In the genomic region with DNA sequence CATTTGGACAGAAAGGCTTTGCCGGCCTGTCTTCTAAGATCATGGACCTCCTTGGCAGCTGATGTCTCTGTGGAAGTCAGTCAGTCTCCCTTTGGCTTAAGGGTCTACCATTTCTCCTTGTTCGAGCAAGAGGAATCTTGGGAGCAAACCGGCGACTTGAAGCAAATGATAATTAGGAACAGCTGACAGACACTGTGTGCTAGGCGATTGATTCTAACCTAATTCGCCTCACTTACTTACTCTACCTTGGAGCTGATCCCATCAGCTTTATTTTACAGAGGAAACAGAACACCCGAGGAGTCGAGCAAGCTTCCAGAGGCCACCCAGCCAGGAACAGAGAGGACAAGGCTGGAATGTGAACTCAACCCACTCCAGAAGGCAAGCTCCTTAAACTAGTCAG, we compare ENCODE assay signal across 22 mouse cellular contexts. TPM values are rescaled to one million over a fixed set of nuclear protein-coding genes. Genes with fewer than 3 reads are reported as not detected.
DNase-seq lines count a peak whose midpoint lies in the region; ATAC-seq and TF ChIP-seq lines count a peak whose summit lies in the region.
"Had no signal": no experiment of that assay in that cellular context is flagged by ENCODE, and none has a peak within 500 bp of the region (broad histone marks: within the 10 kb centered on the region; RNA-seq: fewer than 3 reads in every experiment).

No protein-coding gene starts in this region.

- no peaks in the 10 kb centered on the region for H3K27me3 ChIP-seq in heart, postnatal 0 days (ENCODE audit: control insufficient read depth, insufficient read depth, low read length)
- H3K27me3 ChIP-seq in spleen, adult 2 months (ENCODE audit: control insufficient read depth, insufficient read depth, low read length): no peaks in the 10 kb centered on the region
- H3K27me3 ChIP-seq in embryonic facial prominence, embryonic 13.5 days: peaks cover 8% of the 10 kb centered on the region; the same call in 1 of the 2 replicates
- no peaks in the 10 kb centered on the region for H3K27me3 ChIP-seq in liver, embryonic 15.5 days

- WGBS in heart, postnatal 0 days: 68% methylated on average over 8 of the region's 8 CpGs
- 83% methylated on average over 8 of the region's 8 CpGs for WGBS in spleen, adult 2 months
- WGBS in embryonic facial prominence, embryonic 13.5 days: 23% methylated on average over 8 of the region's 8 CpGs
- WGBS in liver, embryonic 15.5 days (ENCODE audit: insufficient replicate concordance): 43% methylated on average over 8 of the region's 8 CpGs

- peaks cover 17% of the 10 kb centered on the region for H3K4me1 ChIP-seq in heart, postnatal 0 days (ENCODE audit: control insufficient read depth, insufficient read depth)
- H3K4me1 ChIP-seq in spleen, adult 2 months (ENCODE audit: control insufficient read depth, insufficient read depth, insufficient read length): peaks cover 30% of the 10 kb centered on the region
- peaks cover 22% of the 10 kb centered on the region for H3K4me1 ChIP-seq in embryonic facial prominence, embryonic 13.5 days
- H3K4me1 ChIP-seq in liver, embryonic 15.5 days (replicated peaks): peaks cover 33% of the 10 kb centered on the region

- no peaks in the 10 kb centered on the region for H3K36me3 ChIP-seq in heart, postnatal 0 days (replicated peaks; ENCODE audit: control insufficient read depth, insufficient read depth, low read length)
- H3K36me3 ChIP-seq in spleen, adult 2 months (ENCODE audit: control insufficient read depth, insufficient read depth, low read length): peaks cover 19% of the 10 kb centered on the region
- H3K36me3 ChIP-seq in embryonic facial prominence, embryonic 13.5 days: no peaks in the 10 kb centered on the region
- H3K36me3 ChIP-seq in liver, embryonic 15.5 days (replicated peaks): no peaks in the 10 kb centered on the region
- H3K36me3 ChIP-seq: heart, embryonic 12.5 days; hindbrain, embryonic 10.5 days; limb, embryonic 12.5 days had no signal

- 0 out of 2 replicates have a peak overlapping the region, but pooled peaks have one; percentile 20 for H3K27ac ChIP-seq in heart, postnatal 0 days (ENCODE audit: low read depth)
- H3K27ac ChIP-seq in spleen, adult 2 months (ENCODE audit: insufficient read depth, low read length): peak overlapping the region; percentile 70
- H3K27ac ChIP-seq in embryonic facial prominence, embryonic 13.5 days: peak overlapping the region; percentile 48; the same call in 1 of the 2 replicates
- no peak overlapping the region for H3K27ac ChIP-seq in liver, embryonic 15.5 days (replicated peaks)
- H3K27ac ChIP-seq: hindbrain, embryonic 10.5 days; hindbrain, postnatal 0 days; limb, embryonic 12.5 days had no signal

- H3K9ac ChIP-seq in heart, postnatal 0 days (replicated peaks; ENCODE audit: low read depth, low read length): no peak overlapping the region
- no peak overlapping the region for H3K9ac ChIP-seq in embryonic facial prominence, embryonic 13.5 days
- H3K9ac ChIP-seq in liver, embryonic 15.5 days: no peak overlapping the region
- H3K9ac ChIP-seq: forebrain, postnatal 0 days; heart, embryonic 12.5 days; limb, embryonic 12.5 days; lung, embryonic 14.5 days had no signal

- no peak for ATAC-seq in heart, postnatal 0 days (ENCODE audit: insufficient read depth, low read depth)
- ATAC-seq in embryonic facial prominence, embryonic 13.5 days (ENCODE audit: insufficient number of reproducible peaks, insufficient read depth, low FRiP score, low TSS enrichment, low read depth): no peak
- ATAC-seq in liver, embryonic 15.5 days (ENCODE audit: insufficient read depth): no peak
- ATAC-seq: forebrain, postnatal 0 days; hindbrain, postnatal 0 days; intestine, embryonic 16.5 days; midbrain, embryonic 16.5 days had no signal

- no peak for DNase-seq in heart, postnatal 0 days (ENCODE audit: low spot score)
- no peak for DNase-seq in heart, postnatal 10 days
- DNase-seq in spleen, adult 2 months (ENCODE audit: low read depth in 1 of 2, low spot score in 2 of 2): no peak
- DNase-seq in spleen, adult 12 weeks (ENCODE audit: low spot score): no peak
- DNase-seq in cerebellum, postnatal 4 days (ENCODE audit: low spot score in 2 of 2): no peak
- DNase-seq: adrenal gland, postnatal 25 days; cerebellum, adult 8-10 months; cerebellum, postnatal 36 days; forebrain, postnatal 0 days; kidney, adult 9 months; kidney, postnatal 14 days; lung, embryonic 14.5 days; lung, postnatal 36 days; right cerebral cortex, postnatal 4 days had no signal

- TF ChIP-seq EP300 in heart, postnatal 0 days (IDR thresholded peaks at IDR 0.05; ENCODE audit: low read depth): no peak

- no peak overlapping the region for H3K4me2 ChIP-seq in heart, postnatal 0 days (ENCODE audit: low read depth, low read length)
- no peak overlapping the region for H3K4me2 ChIP-seq in embryonic facial prominence, embryonic 13.5 days
- H3K4me2 ChIP-seq in liver, embryonic 15.5 days: peak overlapping the region; percentile 10; the same call in 1 of the 2 replicates
- H3K4me2 ChIP-seq: heart, embryonic 12.5 days; limb, embryonic 12.5 days; lung, embryonic 14.5 days had no signal

- no peak overlapping the region for H3K4me3 ChIP-seq in heart, postnatal 0 days (ENCODE audit: low read depth, low read length)
- no peak overlapping the region for H3K4me3 ChIP-seq in spleen, adult 2 months (ENCODE audit: extremely low read depth, insufficient read depth, insufficient read length)
- no peak overlapping the region for H3K4me3 ChIP-seq in embryonic facial prominence, embryonic 13.5 days
- H3K4me3 ChIP-seq in liver, embryonic 15.5 days (replicated peaks): no peak overlapping the region
- H3K4me3 ChIP-seq: heart, embryonic 12.5 days; hindbrain, embryonic 10.5 days; limb, embryonic 12.5 days had no signal

- no peaks in the 10 kb centered on the region for H3K9me3 ChIP-seq in heart, postnatal 0 days (replicated peaks; ENCODE audit: control insufficient read depth, low read length)
- H3K9me3 ChIP-seq in embryonic facial prominence, embryonic 13.5 days: no peaks in the 10 kb centered on the region
- H3K9me3 ChIP-seq in liver, embryonic 15.5 days (replicated peaks): no peaks in the 10 kb centered on the region
- H3K9me3 ChIP-seq: heart, embryonic 12.5 days; hindbrain, embryonic 10.5 days; limb, embryonic 12.5 days had no signal

- TF ChIP-seq CTCF in heart, postnatal 0 days (IDR thresholded peaks at IDR 0.05; ENCODE audit: low read depth): no peak
- no peak for TF ChIP-seq CTCF in spleen, adult 2 months (IDR thresholded peaks at IDR 0.05; ENCODE audit: extremely low read depth, insufficient read depth, insufficient read length, insufficient replicate concordance)

- intact Hi-C loops in heart, postnatal 10 days (cut with DNase I): no loop called here

- TF ChIP-seq POLR2A in spleen, adult 2 months (IDR thresholded peaks at IDR 0.05; ENCODE audit: low read depth, low read length): no peak

RNA-seq across cellular contexts. Expression of a gene that starts 11.0 kb away (rescaled TPM):
- total RNA-seq in heart, postnatal 0 days (2014; rRNA removed; ENCODE audit: low replicate concordance): 2.3 and 14.8 TPM in 2 replicates
- 1.3 and 1.4 TPM in 2 replicates for polyA plus RNA-seq in heart, postnatal 0 days (2015; fragmentation: Nextera tagmentation; extraction: Ambion mirVana)
- total RNA-seq in heart, postnatal 10 days (2021): 1 to 10 TPM; 4.1 to 4.6 TPM
- polyA plus RNA-seq in spleen, adult 2 months (2012; rRNA removed): 104 and 124 TPM in 2 replicates
- 4.4 and 4.9 TPM in 2 replicates for polyA plus RNA-seq in embryonic facial prominence, embryonic 13.5 days (2015; fragmentation: Nextera tagmentation; extraction: Ambion mirVana)
- 7.2 and 7.3 TPM in 2 replicates for polyA plus RNA-seq in liver, embryonic 15.5 days (2015; fragmentation: Nextera tagmentation; extraction: Ambion mirVana)

RNA-seq across cellular contexts. Expression of a gene that starts 46.5 kb away (rescaled TPM):
- total RNA-seq in heart, postnatal 0 days (2014; rRNA removed; ENCODE audit: low replicate concordance): 64.7 and 80.0 TPM in 2 replicates
- 38.8 and 43.0 TPM in 2 replicates for polyA plus RNA-seq in heart, postnatal 0 days (2015; fragmentation: Nextera tagmentation; extraction: Ambion mirVana)
- 10 to 100 TPM; 82.8 to 88.9 TPM for total RNA-seq in heart, postnatal 10 days (2021)
- 24.3 and 30.7 TPM in 2 replicates for polyA plus RNA-seq in spleen, adult 2 months (2012; rRNA removed)
- 31.8 and 33.7 TPM in 2 replicates for polyA plus RNA-seq in embryonic facial prominence, embryonic 13.5 days (2015; fragmentation: Nextera tagmentation; extraction: Ambion mirVana)
- 6.6 and 6.8 TPM in 2 replicates for polyA plus RNA-seq in liver, embryonic 15.5 days (2015; fragmentation: Nextera tagmentation; extraction: Ambion mirVana)

Comparison
In these comparisons a context has a peak if more than half of its experiments do, and no peak if none do; other contexts are left out.
1. RNA of a gene that starts 11.0 kb away (polyA plus RNA-seq): 104 to 124 TPM in spleen, adult 2 months; 7.2 to 7.3 TPM in liver, embryonic 15.5 days, 4.4 to 4.9 TPM in embryonic facial prominence, embryonic 13.5 days and 1.3 to 1.4 TPM in heart, postnatal 0 days; every median in the first group is over 10 times any median in the second.